Mouse (Mus musculus) limb, embryonic 15.5 days (tissue): Measurements from ENCODE around the gene Rnf152. TPM values are rescaled to one million over a fixed set of nuclear protein-coding genes. Genes with fewer than 3 reads are reported as not detected.
A peak's percentile ranks its signal among the peaks of the same experiment; 100 is the strongest.

Experiments used
- ATAC-seq: fragments of 200-750 bp; cut with Nextera tagmentation; 2 replicates; pipeline ENCODE4 v1.8.0; 2017; ENCODE audit warnings: low read depth, moderate TSS enrichment; ENCODE audit not compliant: insufficient number of reproducible peaks, low FRiP score, low TSS enrichment
- H3K27ac ChIP-seq: fragments of 300-500 bp; sonication (generic); 2 replicates; pipeline ENCODE4 v1.5.1; 2015; ENCODE audit warnings: moderate library complexity, mild to moderate bottlenecking, inconsistent platforms
- H3K27me3 ChIP-seq: fragments of 300-500 bp; sonication (generic); 2 replicates; pipeline ENCODE4 v1.6.1; 2015; ENCODE audit warnings: inconsistent platforms
- H3K36me3 ChIP-seq: fragments of 300-500 bp; sonication (generic); 2 replicates; pipeline ENCODE4 v1.6.1; 2015; ENCODE audit warnings: inconsistent platforms
- H3K4me1 ChIP-seq: fragments of 300-500 bp; sonication (generic); 2 replicates; pipeline ENCODE4 v1.6.1; 2015; ENCODE audit warnings: inconsistent platforms
- H3K4me2 ChIP-seq: fragments of 300-500 bp; sonication (generic); 2 replicates; pipeline ENCODE4 v1.6.1; 2015; ENCODE audit warnings: mild to moderate bottlenecking, inconsistent platforms
- H3K4me3 ChIP-seq: fragments of 300-500 bp; sonication (generic); 2 replicates; pipeline ENCODE4 v1.5.1; 2015; ENCODE audit warnings: mild to moderate bottlenecking, inconsistent platforms
- H3K9ac ChIP-seq: fragments of 300-500 bp; sonication (generic); 2 replicates; pipeline ENCODE4 v1.6.1; 2015; ENCODE audit warnings: inconsistent platforms
- H3K9me3 ChIP-seq: fragments of 300-500 bp; sonication (generic); 2 replicates; pipeline ENCODE4 v1.6.1; 2016; ENCODE audit warnings: inconsistent platforms
- WGBS: fragments of 180-500 bp; shearing (Covaris S2); methylation state at CpG from one replicate; pipeline ENCODE4 v1.1.7; 2015; 5-methylcytosine and 5-hydroxymethylcytosine counted together
- polyA plus RNA-seq: library from polyadenylated mRNA; unstranded; fragments of >200 nt; fragmentation: Nextera tagmentation; extraction: Ambion mirVana; gene quantifications from 2 replicates; pipeline ENCODE4 v1.2.1, GENCODE M21; 2015

The Rnf152 gene
- polyA plus RNA-seq = 1.2 and 1.3 TPM in 2 replicates

DNA sequence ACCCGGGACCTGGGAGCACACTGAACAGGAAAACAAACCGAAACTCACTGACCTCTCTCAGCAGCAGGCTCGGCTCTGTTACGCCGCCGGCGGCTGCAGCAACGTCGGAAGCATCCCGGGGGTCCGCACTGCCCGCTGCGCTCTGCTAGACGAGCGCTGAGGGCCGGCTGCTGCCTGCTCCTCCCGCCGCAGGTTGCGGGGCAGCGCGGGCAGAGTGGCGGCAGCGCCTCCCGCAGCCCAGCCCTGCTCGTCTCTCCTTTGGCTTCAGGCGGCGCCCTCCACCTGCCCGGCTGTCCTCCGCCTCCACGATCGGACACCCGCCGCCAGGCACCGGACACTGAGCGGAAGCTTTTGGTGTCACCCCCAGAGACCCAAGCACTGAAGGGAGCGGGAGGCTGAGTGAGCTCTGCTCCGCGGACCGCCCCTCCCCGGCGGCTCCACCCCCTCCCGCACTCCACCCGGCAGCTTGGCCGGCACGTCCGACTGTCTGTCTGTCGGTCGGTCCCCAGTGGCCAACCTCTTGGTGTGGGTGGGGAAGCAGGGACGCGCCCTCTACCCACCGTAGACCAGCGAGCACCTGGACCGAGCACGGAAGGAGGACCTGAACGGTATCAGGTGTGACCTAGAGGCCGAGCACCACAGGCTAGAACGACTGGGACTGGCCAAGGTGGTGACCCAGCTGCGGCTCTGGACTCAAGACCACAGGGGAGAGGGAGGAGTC, at the start of gene Rnf152:
Gene Rnf152, minus strand, starts transcription at position 420 of the 721 bp plus-strand sequence.
- ATAC-seq = peak; percentile 37; the same call in 1 of the 2 replicates
- Histone ChIP-seq H3K27me3 (no peaks in the 10 kb centered on the region; the same call in 1 of the 2 replicates), H3K4me3 (peak within 1 kb of the TSS; percentile 71), H3K27ac (no peak within 1 kb of the TSS), H3K9ac (peak within 1 kb of the TSS; percentile 58), H3K4me2 (peak within 1 kb of the TSS; percentile 87), H3K9me3 (no peaks in the 10 kb centered on the region), H3K36me3 (no peaks in the 10 kb centered on the region), H3K4me1 (peaks cover 11% of the 10 kb centered on the region; the same call in 1 of the 2 replicates)
- WGBS = under 1% methylated on average over 58 of the region's 58 CpGs

GRCm38 (mm10) chr1:105402853-105403252, 46.3 kb upstream of the Rnf152 start:
- Histone ChIP-seq H3K9ac (no peak overlapping the region), H3K27me3 (no peaks in the 10 kb centered on the region), H3K9me3 (no peaks in the 10 kb centered on the region), H3K36me3 (no peaks in the 10 kb centered on the region), H3K4me1 (no peaks in the 10 kb centered on the region), H3K4me2 (no peak overlapping the region), H3K27ac (no peak overlapping the region), H3K4me3 (no peak overlapping the region)
- ATAC-seq = no peak
- 39% methylated on average over 1 of the region's 1 CpGs for WGBS

GRCm38 (mm10) chr1:105384141-105384937, 27.8 kb upstream of the Rnf152 start:
- Histone ChIP-seq H3K4me1 (no peaks in the 10 kb centered on the region), H3K27me3 (no peaks in the 10 kb centered on the region), H3K4me3 (no peak overlapping the region), H3K9ac (no peak overlapping the region), H3K4me2 (no peak overlapping the region), H3K27ac (no peak overlapping the region), H3K36me3 (no peaks in the 10 kb centered on the region), H3K9me3 (no peaks in the 10 kb centered on the region)
- ATAC-seq = no peak
- 61% methylated on average over 4 of the region's 4 CpGs for WGBS

- Histone ChIP-seq H3K9me3 (no peaks in the 10 kb centered on the region), H3K27ac (no peak overlapping the region), H3K4me2 (no peak overlapping the region), H3K4me3 (no peak overlapping the region), H3K27me3 (no peaks in the 10 kb centered on the region), H3K4me1 (no peaks in the 10 kb centered on the region), H3K9ac (no peak overlapping the region), H3K36me3 (no peaks in the 10 kb centered on the region)
- no peak for ATAC-seq
These were observed 21.0 kb upstream of the Rnf152 start for GRCm38 (mm10) chr1:105377546-105377945.

DNA sequence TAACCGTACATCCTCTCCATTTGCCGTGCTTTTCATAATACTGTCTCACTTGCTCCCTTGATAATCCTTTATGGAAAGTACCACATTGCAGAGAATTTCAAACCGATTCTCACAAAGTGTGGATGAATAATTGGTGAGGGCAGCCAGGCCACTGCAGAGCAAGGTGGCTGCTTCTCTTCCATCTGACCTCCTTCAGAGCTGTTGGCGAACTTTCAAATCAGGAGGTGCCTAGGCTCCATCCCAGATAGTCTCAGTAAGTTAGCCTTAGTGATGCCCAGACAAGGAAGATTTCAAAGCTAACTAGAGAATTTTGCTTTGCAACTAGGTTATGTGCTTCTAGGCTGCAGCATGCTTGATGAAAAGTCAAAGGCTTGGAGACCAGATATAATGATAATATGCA, 18.1 kb upstream of the Rnf152 start:
- no peak for ATAC-seq
- no peak overlapping the region for H3K4me2 ChIP-seq
- no peak overlapping the region for H3K4me3 ChIP-seq
- no peaks in the 10 kb centered on the region for H3K4me1 ChIP-seq
- no peak overlapping the region for H3K9ac ChIP-seq
- 88% methylated on average over 4 of the region's 4 CpGs for WGBS
- no peaks in the 10 kb centered on the region for H3K36me3 ChIP-seq
- no peak overlapping the region for H3K27ac ChIP-seq
- no peaks in the 10 kb centered on the region for H3K9me3 ChIP-seq
- no peaks in the 10 kb centered on the region for H3K27me3 ChIP-seq

GRCm38 (mm10) chr1:105362701-105363100, 6.2 kb upstream of the Rnf152 start:
- Histone ChIP-seq H3K4me2 (no peak overlapping the region), H3K4me1 (no peaks in the 10 kb centered on the region), H3K27me3 (no peaks in the 10 kb centered on the region; the same call in 1 of the 2 replicates), H3K9ac (no peak overlapping the region), H3K27ac (no peak overlapping the region), H3K4me3 (no peak overlapping the region), H3K36me3 (no peaks in the 10 kb centered on the region), H3K9me3 (no peaks in the 10 kb centered on the region)
- ATAC-seq = no peak

GRCm38 (mm10) chr1:105358896-105359295, 2.4 kb upstream of the Rnf152 start:
- peaks cover 11% of the 10 kb centered on the region; the same call in 1 of the 2 replicates for H3K4me1 ChIP-seq
- H3K4me3 ChIP-seq = no peak overlapping the region
- H3K9me3 ChIP-seq = no peaks in the 10 kb centered on the region
- 42% methylated on average over 4 of the region's 4 CpGs for WGBS
- H3K27ac ChIP-seq = no peak overlapping the region
- ATAC-seq = no peak
- no peaks in the 10 kb centered on the region for H3K36me3 ChIP-seq
- no peak overlapping the region for H3K9ac ChIP-seq
- no peaks in the 10 kb centered on the region; the same call in 1 of the 2 replicates for H3K27me3 ChIP-seq
- H3K4me2 ChIP-seq = no peak overlapping the region

DNA sequence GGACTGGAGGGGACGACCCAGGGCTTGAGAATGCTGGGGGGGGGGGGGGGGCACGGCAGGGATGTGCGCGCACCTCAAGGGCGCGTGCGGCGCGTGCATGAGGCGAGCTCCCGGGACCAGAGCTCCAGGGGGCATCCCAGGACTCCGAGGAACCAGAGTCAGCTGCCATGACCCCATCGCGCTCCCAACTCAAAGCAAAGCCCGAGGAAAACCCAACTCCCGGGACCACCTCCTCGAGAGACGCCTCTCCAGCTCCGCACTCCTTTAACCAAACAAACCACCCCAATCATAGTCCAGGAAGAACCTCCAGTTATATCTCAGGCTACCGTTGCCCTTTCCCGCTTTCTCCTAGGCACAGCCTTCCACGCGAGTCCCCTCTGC, 610 bp downstream of the Rnf152 start:
- Histone ChIP-seq H3K4me2 (peak overlapping the region; percentile 87), H3K4me3 (peak overlapping the region; percentile 71), H3K27ac (no peak overlapping the region), H3K27me3 (no peaks in the 10 kb centered on the region; the same call in 1 of the 2 replicates), H3K4me1 (peaks cover 11% of the 10 kb centered on the region; the same call in 1 of the 2 replicates), H3K9ac (peak overlapping the region; percentile 58), H3K36me3 (no peaks in the 10 kb centered on the region), H3K9me3 (no peaks in the 10 kb centered on the region)
- WGBS = under 1% methylated on average over 22 of the region's 23 CpGs
- ATAC-seq = no peak

GRCm38 (mm10) chr1:105354901-105355891, 1.3 kb downstream of the Rnf152 start:
- Histone ChIP-seq H3K36me3 (no peaks in the 10 kb centered on the region), H3K27me3 (no peaks in the 10 kb centered on the region; the same call in 1 of the 2 replicates), H3K9ac (peak overlapping the region; percentile 58), H3K9me3 (no peaks in the 10 kb centered on the region), H3K4me3 (peak overlapping the region; percentile 71), H3K27ac (no peak overlapping the region), H3K4me1 (peaks cover 11% of the 10 kb centered on the region; the same call in 1 of the 2 replicates), H3K4me2 (peak overlapping the region; percentile 87)
- WGBS = 7% methylated on average over 30 of the region's 30 CpGs
- 0 out of 2 replicates have a peak, but pooled peaks have one; percentile 30 for ATAC-seq

- H3K4me1 ChIP-seq = peaks cover 11% of the 10 kb centered on the region; the same call in 1 of the 2 replicates
- H3K36me3 ChIP-seq = no peaks in the 10 kb centered on the region
- no peaks in the 10 kb centered on the region for H3K27me3 ChIP-seq
- H3K9me3 ChIP-seq = no peaks in the 10 kb centered on the region
- no peak overlapping the region for H3K4me3 ChIP-seq
- no peak overlapping the region for H3K27ac ChIP-seq
- ATAC-seq = no peak
- WGBS = 82% methylated on average over 4 of the region's 4 CpGs
- no peak overlapping the region for H3K4me2 ChIP-seq
- H3K9ac ChIP-seq = no peak overlapping the region
These were observed 4.7 kb downstream of the Rnf152 start for GRCm38 (mm10) chr1:105351806-105352205.

- Histone ChIP-seq H3K9me3 (no peaks in the 10 kb centered on the region), H3K27me3 (no peaks in the 10 kb centered on the region), H3K9ac (no peak overlapping the region), H3K4me1 (no peaks in the 10 kb centered on the region), H3K4me3 (no peak overlapping the region), H3K27ac (no peak overlapping the region), H3K36me3 (no peaks in the 10 kb centered on the region), H3K4me2 (no peak overlapping the region)
- no peak for ATAC-seq
- WGBS = 84% methylated on average over 6 of the region's 6 CpGs
These were observed 14.2 kb downstream of the Rnf152 start for GRCm38 (mm10) chr1:105342305-105342704.
